Mouse (Mus musculus) heart, postnatal 0 days (tissue): Measurements from ENCODE around the gene Wdr25. TPM values are rescaled to one million over a fixed set of nuclear protein-coding genes. Genes with fewer than 3 reads are reported as not detected.

ENCODE experiments used
- ATAC-seq: fragments of 200-750 bp; cut with Nextera tagmentation; 2 replicates; pipeline ENCODE4 v1.8.0; 2017; ENCODE audit warnings: low read depth, moderate number of reproducible peaks, moderate library complexity; ENCODE audit not compliant: insufficient read depth
- DNase-seq: peaks from one replicate; pipeline ENCODE4 v3.0.0-alpha.2; 2016; ENCODE audit warnings: low spot score
- H3K27ac ChIP-seq: fragments of 300-500 bp; sonication (generic); 2 replicates; pipeline ENCODE4 v1.5.1; 2014; ENCODE audit warnings: low read depth, mild to moderate bottlenecking
- H3K27me3 ChIP-seq: fragments of 300-500 bp; sonication (generic); 2 replicates; pipeline ENCODE4 v1.6.1; 2014; ENCODE audit warnings: low read length, mixed read lengths; ENCODE audit not compliant: control insufficient read depth, insufficient read depth
- H3K36me3 ChIP-seq: fragments of 300-500 bp; sonication (generic); replicated peaks from 2 replicates; pipeline ENCODE4 v1.6.1; 2014; ENCODE audit warnings: low read length, mixed read lengths; ENCODE audit not compliant: control insufficient read depth, insufficient read depth
- H3K4me1 ChIP-seq: fragments of 300-500 bp; sonication (generic); 2 replicates; pipeline ENCODE4 v1.6.1; 2014; ENCODE audit warnings: antibody characterized with exemption; ENCODE audit not compliant: control insufficient read depth, insufficient read depth
- H3K4me2 ChIP-seq: fragments of 300-500 bp; sonication (generic); 2 replicates; pipeline ENCODE4 v1.6.1; 2014; ENCODE audit warnings: low read depth, mild to moderate bottlenecking, low read length, moderate library complexity
- H3K4me3 ChIP-seq: fragments of 300-500 bp; sonication (generic); 2 replicates; pipeline ENCODE4 v1.5.1; 2014; ENCODE audit warnings: low read depth, low read length
- H3K9ac ChIP-seq: fragments of 300-500 bp; sonication (generic); replicated peaks from 2 replicates; pipeline ENCODE4 v1.6.1; 2014; ENCODE audit warnings: low read depth, low read length, mixed read lengths
- H3K9me3 ChIP-seq: fragments of 300-500 bp; sonication (generic); replicated peaks from 2 replicates; pipeline ENCODE4 v1.6.1; 2016; ENCODE audit warnings: low read length; ENCODE audit not compliant: control insufficient read depth
- CTCF ChIP-seq: IDR thresholded peaks from 2 replicates; pipeline ENCODE4 v1.5.1; 2016; ENCODE audit warnings: antibody characterized with exemption, control low read depth, low read depth
- EP300 ChIP-seq: IDR thresholded peaks from 2 replicates; pipeline ENCODE4 v1.6.1; 2016; ENCODE audit warnings: antibody characterized with exemption, low read depth
- WGBS: fragments of 180-500 bp; shearing (Covaris S2); extraction: QIAGEN DNeasy Blood & Tissue Kit; methylation state at CpG from one replicate; pipeline ENCODE4 v1.1.7; 2014; 5-methylcytosine and 5-hydroxymethylcytosine counted together
- polyA plus RNA-seq: library from polyadenylated mRNA; unstranded; fragments of >200 nt; fragmentation: Nextera tagmentation; extraction: Ambion mirVana; gene quantifications from 2 replicates; pipeline ENCODE4 v1.2.1, GENCODE M21; 2015
- total RNA-seq: library from RNA; depleted of rRNA; stranded (reverse); fragments of >200 nt; gene quantifications from 2 replicates; pipeline ENCODE4 v1.2.3, GENCODE M21; 2014; ENCODE audit warnings: low replicate concordance; rRNA removed

The Wdr25 gene
- total and polyA plus RNA-seq, 2 experiments from 2014 or later, result 3.5 to 3.9 TPM

- 49% methylated on average over 7 of the region's 7 CpGs for WGBS
- no peak for TF ChIP-seq EP300
- TF ChIP-seq CTCF, result no peak
- Histone ChIP-seq H3K4me3 (no peak overlapping the region), H3K9ac (no peak overlapping the region), H3K27ac (no peak overlapping the region), H3K36me3 (no peaks in the 10 kb centered on the region), H3K9me3 (no peaks in the 10 kb centered on the region), H3K4me1 (peaks cover 3% of the 10 kb centered on the region; the same call in 1 of the 2 replicates), H3K4me2 (no peak overlapping the region), H3K27me3 (peaks cover 37% of the 10 kb centered on the region)
- no peak for DNase-seq
- no peak for ATAC-seq
Observed at GRCm38 (mm10) chr12:109068738-109069137, 175.3 kb downstream of the Wdr25 start.

GRCm38 (mm10) chr12:109069751-109070150 lies 176.3 kb downstream of the Wdr25 start:
- Histone ChIP-seq H3K27me3 (peaks cover 37% of the 10 kb centered on the region), H3K4me1 (peaks cover 3% of the 10 kb centered on the region; the same call in 1 of the 2 replicates), H3K27ac (no peak overlapping the region), H3K9me3 (no peaks in the 10 kb centered on the region), H3K36me3 (no peaks in the 10 kb centered on the region), H3K9ac (no peak overlapping the region), H3K4me2 (no peak overlapping the region), H3K4me3 (no peak overlapping the region)
- no peak for TF ChIP-seq CTCF
- DNase-seq (no peak), ATAC-seq (no peak)
- 47% methylated on average over 2 of the region's 2 CpGs for WGBS

- no peak for TF ChIP-seq CTCF
- TF ChIP-seq EP300, result no peak
- no peak overlapping the region for H3K4me3 ChIP-seq
- no peaks in the 10 kb centered on the region for H3K9me3 ChIP-seq
- ATAC-seq (no peak), DNase-seq (no peak)
- H3K36me3 ChIP-seq, result no peaks in the 10 kb centered on the region
- peaks cover 3% of the 10 kb centered on the region; the same call in 1 of the 2 replicates for H3K4me1 ChIP-seq
- H3K9ac ChIP-seq, result no peak overlapping the region
- WGBS, result 85% methylated on average over 13 of the region's 13 CpGs
- no peak overlapping the region for H3K27ac ChIP-seq
- H3K27me3 ChIP-seq, result peaks cover 33% of the 10 kb centered on the region
- H3K4me2 ChIP-seq, result no peak overlapping the region
Observed at GRCm38 (mm10) chr12:109071248-109071647, 177.8 kb downstream of the Wdr25 start.

GRCm38 (mm10) chr12:109074106-109074505 lies 180.7 kb downstream of the Wdr25 start:
- H3K4me1 ChIP-seq, result no peaks in the 10 kb centered on the region
- TF ChIP-seq CTCF, result no peak
- no peak overlapping the region for H3K9ac ChIP-seq
- 60% methylated on average over 6 of the region's 6 CpGs for WGBS
- DNase-seq (no peak), ATAC-seq (no peak)
- peaks cover 15% of the 10 kb centered on the region; the same call in 1 of the 2 replicates for H3K27me3 ChIP-seq
- no peaks in the 10 kb centered on the region for H3K9me3 ChIP-seq
- H3K4me3 ChIP-seq, result no peak overlapping the region
- H3K36me3 ChIP-seq, result no peaks in the 10 kb centered on the region
- no peak overlapping the region for H3K4me2 ChIP-seq
- H3K27ac ChIP-seq, result no peak overlapping the region

GRCm38 (mm10) chr12:109074777-109075285 lies 181.4 kb downstream of the Wdr25 start:
- Histone ChIP-seq H3K9ac (no peak overlapping the region), H3K9me3 (no peaks in the 10 kb centered on the region), H3K4me1 (no peaks in the 10 kb centered on the region), H3K27me3 (0 out of 2 replicates have a peak, but pooled peaks cover 9% of the 10 kb centered on the region), H3K4me3 (no peak overlapping the region), H3K36me3 (no peaks in the 10 kb centered on the region), H3K27ac (no peak overlapping the region), H3K4me2 (no peak overlapping the region)
- no peak for ATAC-seq
- DNase-seq, result no peak
- no peak for TF ChIP-seq CTCF
- TF ChIP-seq EP300, result no peak
- 54% methylated on average over 2 of the region's 2 CpGs for WGBS

DNA sequence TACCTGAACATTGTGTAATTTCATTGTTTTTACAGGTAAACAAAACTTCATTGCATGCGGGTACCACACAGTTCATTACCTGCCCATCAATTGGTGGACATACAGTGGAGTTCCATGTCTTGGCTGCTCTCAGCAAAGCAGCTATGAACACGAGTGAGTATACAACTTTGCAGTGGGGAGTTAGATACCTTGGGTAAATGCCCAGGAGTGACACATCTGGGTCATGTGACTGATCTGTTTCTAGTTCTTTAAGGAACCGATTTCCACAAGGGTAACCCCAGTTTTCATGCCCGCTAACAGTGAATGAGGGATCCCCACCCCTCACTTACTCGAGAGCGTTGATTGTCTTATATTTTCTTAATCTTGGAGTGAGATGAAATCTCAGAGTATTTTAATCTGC lies 183.6 kb downstream of the Wdr25 start:
- no peak overlapping the region for H3K9ac ChIP-seq
- no peak overlapping the region for H3K4me2 ChIP-seq
- H3K4me1 ChIP-seq, result no peaks in the 10 kb centered on the region
- H3K36me3 ChIP-seq, result no peaks in the 10 kb centered on the region
- H3K9me3 ChIP-seq, result no peaks in the 10 kb centered on the region
- DNase-seq (no peak), ATAC-seq (no peak)
- TF ChIP-seq CTCF, result no peak
- TF ChIP-seq EP300, result no peak
- H3K27me3 ChIP-seq, result no peaks in the 10 kb centered on the region
- 66% methylated on average over 6 of the region's 6 CpGs for WGBS
- H3K27ac ChIP-seq, result no peak overlapping the region
- H3K4me3 ChIP-seq, result no peak overlapping the region

Other genes with a start within 250 kb of the Wdr25 start
- gene Degs2, start 191.3 kb upstream of the Wdr25 start, total RNA-seq, result 2.3 TPM in 1 of 2 replicates, not detected in the other
- 0.12 and 0.38 TPM in 2 replicates for gene Degs2, start 191.3 kb upstream of the Wdr25 start, polyA plus RNA-seq
- 21.5 and 32.7 TPM in 2 replicates for gene Yy1, start 100.7 kb upstream of the Wdr25 start, total RNA-seq
- 7.1 and 7.6 TPM in 2 replicates for gene Yy1, start 100.7 kb upstream of the Wdr25 start, polyA plus RNA-seq
- gene Slc25a29, start 57.7 kb upstream of the Wdr25 start, total RNA-seq, result 4.4 and 7.0 TPM in 2 replicates
- 2.4 and 3.0 TPM in 2 replicates for gene Slc25a29, start 57.7 kb upstream of the Wdr25 start, polyA plus RNA-seq
- gene Slc25a47, start 57.6 kb upstream of the Wdr25 start, total RNA-seq, result 11.3 and 15.3 TPM in 2 replicates
- gene Slc25a47, start 57.6 kb upstream of the Wdr25 start, polyA plus RNA-seq, result 4.4 and 5.9 TPM in 2 replicates
- 52.4 and 80.1 TPM in 2 replicates for gene Wars, start 543 bp downstream of the Wdr25 start, total RNA-seq
- 39.4 and 43.0 TPM in 2 replicates for gene Wars, start 543 bp downstream of the Wdr25 start, polyA plus RNA-seq
- 1.6 TPM in 1 of 2 replicates, not detected in the other for gene Begain, start 174.6 kb downstream of the Wdr25 start, total RNA-seq
- gene Begain, start 174.6 kb downstream of the Wdr25 start, polyA plus RNA-seq, result 0.33 and 0.38 TPM in 2 replicates